Mouse (Mus musculus): ENCODE data around the gene 1110017D15Rik. TPM values are rescaled to one million over a fixed set of nuclear protein-coding genes. Genes with fewer than 3 reads are reported as not detected.
"Not testable (repeated sequence)": the region's sequence is repeated elsewhere in the genome, so short reads cannot be mapped to it uniquely, and the experiment has no call there.

1110017D15Rik gene
- total RNA-seq, 2 experiments from 2014 or later = 3.9 to 5.8 TPM

- DNase-seq (ENCODE audit: low spot score in 2 of 2); intact Hi-C loops (cut with DNase I): not testable (repeated sequence)
These were observed 53.9 kb downstream of the 1110017D15Rik start for GRCm38 (mm10) chr4:41463051-41463738.

DNA sequence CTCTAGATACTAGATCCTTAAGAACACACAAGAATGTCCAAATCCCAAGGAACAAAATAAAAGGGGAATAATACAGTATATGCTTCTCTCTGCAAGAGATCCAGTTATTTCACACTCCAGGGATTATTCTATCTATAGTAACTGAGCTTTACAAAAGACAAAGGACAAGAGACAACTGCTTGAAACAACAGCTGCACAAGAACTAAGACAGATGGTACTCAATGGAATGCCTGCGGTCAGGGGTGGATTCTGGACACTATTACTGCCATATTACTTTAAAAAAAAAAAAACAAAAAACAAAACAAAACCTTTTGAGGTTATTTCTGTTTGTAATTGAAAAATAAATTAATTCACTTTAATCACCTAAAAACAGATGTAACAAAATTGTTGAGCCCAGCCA, 56.4 kb downstream of the 1110017D15Rik start:
- no peak for DNase-seq (ENCODE audit: low spot score in 2 of 2)
- intact Hi-C loops (cut with DNase I) = no loop called here

Other genes with a start within 250 kb of the 1110017D15Rik start
- gene Ubap2, start 242.2 kb downstream of the 1110017D15Rik start, total RNA-seq (2021) = 10 to 100 TPM; 36.6 to 46.2 TPM
- gene Dcaf12, start 202.4 kb downstream of the 1110017D15Rik start, total RNA-seq (2021) = 10 to 100 TPM; 46.1 to 48.0 TPM
- 10 to 100 TPM; 47.5 to 48.4 TPM for gene Ubap1, start 168.3 kb downstream of the 1110017D15Rik start, total RNA-seq (2021)
- gene Kif24, start 52.4 kb downstream of the 1110017D15Rik start, total RNA-seq (2021) = 1 to 10 TPM; 1.0 to 1.1 TPM
- gene Nudt2, start 52.2 kb downstream of the 1110017D15Rik start, total RNA-seq (2021) = 10 to 100 TPM; 24.7 to 26.4 TPM
- 10 to 100 TPM; 31.6 to 36.9 TPM for gene AI464131, start 14.3 kb downstream of the 1110017D15Rik start, total RNA-seq (2021)
- gene Fam219a, start 52.2 kb upstream of the 1110017D15Rik start, total RNA-seq (2021) = 100 to 1,000 TPM; 203 to 209 TPM
- gene Dnaic1, start 52.4 kb upstream of the 1110017D15Rik start, total RNA-seq (2021) = 1 to 10 TPM; 7.2 to 8.0 TPM
- gene Enho, start 123.0 kb upstream of the 1110017D15Rik start, total RNA-seq (2021) = 10 to 100 TPM; 54.4 to 63.0 TPM
- gene Cntfr, start 179.8 kb upstream of the 1110017D15Rik start, total RNA-seq (2021) = 100 to 1,000 TPM in 1 of 2 experiments, 10 to 100 TPM in 1; 98.9 to 109 TPM
- gene Il11ra1, start 182.7 kb upstream of the 1110017D15Rik start, total RNA-seq (2021) = 10 to 100 TPM; 35.8 to 43.8 TPM
- gene Rpp25l, start 196.2 kb upstream of the 1110017D15Rik start, total RNA-seq (2021) = 10 to 100 TPM; 26.8 to 31.3 TPM
- gene Dctn3, start 205.8 kb upstream of the 1110017D15Rik start, total RNA-seq (2021) = 100 to 1,000 TPM; 174 to 191 TPM
- under 1 TPM in 1 of 2 experiments, not detected in 1; 0.43 TPM for gene Arid3c, start 213.8 kb upstream of the 1110017D15Rik start, total RNA-seq (2021)
- 100 to 1,000 TPM in 1 of 2 experiments, 10 to 100 TPM in 1; 93.2 to 103 TPM for gene Galt, start 237.9 kb upstream of the 1110017D15Rik start, total RNA-seq (2021)
- gene Sigmar1, start 238.8 kb upstream of the 1110017D15Rik start, total RNA-seq (2021) = 10 to 100 TPM; 60.0 to 66.5 TPM

All from left cerebral cortex, postnatal 25 days (tissue).